Mouse (Mus musculus) bone marrow macrophage, adult 2 months (primary cell): ENCODE results near the gene Rxra.

ENCODE experiments used
- CTCF ChIP-seq: IDR thresholded peaks from 2 replicates; pipeline ENCODE4 v1.5.1; 2012; ENCODE audit warnings: low read depth, mild to moderate bottlenecking, low read length, moderate library complexity
- POLR2A ChIP-seq: IDR thresholded peaks from 2 replicates; pipeline ENCODE4 v1.6.1; 2012; ENCODE audit warnings: mild to moderate bottlenecking, low read depth, low read length, borderline replicate concordance

DNA sequence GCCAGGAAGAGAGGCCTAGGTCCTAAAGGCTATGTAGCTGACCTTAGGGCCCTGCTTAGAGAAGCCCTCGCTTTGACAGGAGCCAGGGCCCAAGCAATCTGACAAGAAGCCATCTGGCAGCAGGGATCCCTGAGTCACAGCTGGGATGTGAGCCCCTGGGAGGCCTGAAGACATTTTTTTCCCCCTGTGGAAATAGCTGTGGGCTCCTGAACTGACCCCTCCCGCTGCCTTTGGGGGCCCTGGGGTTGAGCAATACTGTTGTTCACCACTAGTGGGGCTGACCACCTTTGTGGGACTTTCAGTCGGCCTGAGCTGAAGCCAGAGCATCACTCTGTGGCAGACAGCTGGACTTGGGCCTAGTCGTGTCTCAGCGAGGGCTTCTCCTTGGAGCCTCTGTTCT is 99.4 kb downstream of the Rxra start:
- TF ChIP-seq CTCF, result no peak
- TF ChIP-seq POLR2A, result no peak
